Mouse (Mus musculus): ENCODE data around the gene Cxcl2. TPM values are rescaled to one million over a fixed set of nuclear protein-coding genes. Genes with fewer than 3 reads are reported as not detected.
A peak's percentile ranks its signal among the peaks of the same experiment; 100 is the strongest.

The Cxcl2 gene
- total and polyA plus RNA-seq, 2 experiments from 2014 or later, result not detected

DNA sequence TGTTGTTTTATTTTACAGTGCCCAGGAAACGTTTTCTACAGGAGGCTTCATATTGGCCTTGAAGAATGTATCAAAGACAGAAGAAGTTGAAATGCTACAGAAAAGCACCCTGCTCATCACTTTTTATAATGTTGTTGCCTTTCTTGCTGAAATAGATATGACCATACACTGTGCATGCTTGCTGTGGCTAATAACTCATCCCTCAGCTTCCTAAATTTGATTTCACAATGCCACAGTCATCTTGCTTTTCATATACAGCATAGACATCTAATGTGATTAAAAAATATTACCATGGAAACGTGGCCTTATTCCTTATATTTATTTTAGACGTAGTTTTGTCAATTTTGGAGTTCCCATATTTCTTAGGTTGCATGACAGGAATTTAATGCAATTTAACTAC is 6.2 kb upstream of the Cxcl2 start:
- TF ChIP-seq CTCF (IDR thresholded peaks at IDR 0.05; ENCODE audit: low read depth), result no peak
- WGBS, result 74% methylated on average over 3 of the region's 3 CpGs

DNA sequence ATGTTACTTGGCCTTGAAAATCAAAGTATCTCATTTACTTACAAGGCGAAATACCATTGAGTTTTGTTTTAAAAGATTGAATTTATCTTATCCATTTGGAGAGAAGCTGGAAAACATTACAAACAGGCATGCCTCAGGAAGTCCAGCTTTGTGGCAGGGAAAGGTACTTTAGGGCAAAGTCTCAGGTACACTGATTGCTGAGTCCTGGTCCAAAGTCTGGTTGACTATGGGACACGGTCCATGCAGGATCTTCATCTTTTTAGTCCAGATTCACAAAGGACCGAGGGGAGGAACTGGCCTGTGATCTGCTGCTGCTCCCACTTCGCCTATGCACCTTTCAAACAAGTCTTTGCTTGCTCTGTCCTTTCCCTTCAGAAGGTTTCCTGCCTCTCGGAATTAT is 4.4 kb upstream of the Cxcl2 start:
- Histone ChIP-seq H3K9me3 (ENCODE audit: low read length) (no peaks in the 10 kb centered on the region), H3K27ac (ENCODE audit: low read depth, low read length) (no peak overlapping the region), H3K9ac (no peak overlapping the region), H3K4me1 (ENCODE audit: insufficient read depth) (no peaks in the 10 kb centered on the region), H3K4me2 (ENCODE audit: low read depth) (no peak overlapping the region), H3K4me3 (ENCODE audit: low read depth, low read length) (no peak overlapping the region), H3K27me3 (ENCODE audit: insufficient read depth, low read length) (peaks cover 4% of the 10 kb centered on the region), H3K36me3 (ENCODE audit: insufficient read depth) (no peaks in the 10 kb centered on the region)
- DNase-seq, result no peak
- TF ChIP-seq CTCF (IDR thresholded peaks at IDR 0.05; ENCODE audit: low read depth), result no peak
- ATAC-seq, result no peak
- 88% methylated on average over 5 of the region's 5 CpGs for WGBS

More for the DNA sequence above, 6.2 kb upstream of the Cxcl2 start:
- ATAC-seq, result no peak
- H3K27me3 ChIP-seq (ENCODE audit: insufficient read depth, low read length), result no peaks in the 10 kb centered on the region
- H3K27ac ChIP-seq (ENCODE audit: low read depth, low read length), result no peak overlapping the region
- H3K4me3 ChIP-seq (ENCODE audit: low read depth, low read length), result no peak overlapping the region
- no peaks in the 10 kb centered on the region for H3K4me1 ChIP-seq (ENCODE audit: insufficient read depth)
- H3K4me2 ChIP-seq (ENCODE audit: low read depth), result no peak overlapping the region
- no peaks in the 10 kb centered on the region for H3K36me3 ChIP-seq (ENCODE audit: insufficient read depth)
- no peak for DNase-seq
- no peaks in the 10 kb centered on the region for H3K9me3 ChIP-seq (ENCODE audit: low read length)
- no peak overlapping the region for H3K9ac ChIP-seq

DNA sequence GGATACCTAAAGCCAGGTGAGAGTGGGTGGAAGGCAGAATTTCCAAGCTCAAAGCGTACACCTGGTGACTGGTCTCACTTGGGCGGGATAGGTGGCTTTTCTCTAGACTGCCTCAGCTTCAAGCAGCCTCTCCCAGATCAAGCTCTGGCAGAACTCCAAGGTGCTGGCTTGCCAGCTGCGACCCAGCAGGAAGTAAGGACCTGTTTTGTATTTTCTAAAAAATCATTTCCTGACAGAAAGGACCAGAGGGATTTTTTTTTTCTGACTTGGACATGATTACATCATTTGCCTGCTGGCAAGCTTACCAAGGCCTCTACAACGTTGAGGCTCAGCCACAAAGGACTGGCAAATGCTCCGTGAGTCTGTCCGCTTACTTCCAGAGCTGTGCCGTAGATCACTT is 3.5 kb upstream of the Cxcl2 start:
- H3K9me3 ChIP-seq (ENCODE audit: low read length), result no peaks in the 10 kb centered on the region
- 39% methylated on average over 7 of the region's 7 CpGs for WGBS
- no peaks in the 10 kb centered on the region for H3K4me1 ChIP-seq (ENCODE audit: insufficient read depth)
- H3K27ac ChIP-seq (ENCODE audit: low read depth, low read length), result no peak overlapping the region
- H3K9ac ChIP-seq, result no peak overlapping the region
- peaks cover 8% of the 10 kb centered on the region for H3K27me3 ChIP-seq (ENCODE audit: insufficient read depth, low read length)
- no peak overlapping the region for H3K4me2 ChIP-seq (ENCODE audit: low read depth)
- H3K4me3 ChIP-seq (ENCODE audit: low read depth, low read length), result no peak overlapping the region
- no peak for ATAC-seq
- H3K36me3 ChIP-seq (ENCODE audit: insufficient read depth), result no peaks in the 10 kb centered on the region
- DNase-seq, result peak; percentile 16
- no peak for TF ChIP-seq CTCF (IDR thresholded peaks at IDR 0.05; ENCODE audit: low read depth)

DNA sequence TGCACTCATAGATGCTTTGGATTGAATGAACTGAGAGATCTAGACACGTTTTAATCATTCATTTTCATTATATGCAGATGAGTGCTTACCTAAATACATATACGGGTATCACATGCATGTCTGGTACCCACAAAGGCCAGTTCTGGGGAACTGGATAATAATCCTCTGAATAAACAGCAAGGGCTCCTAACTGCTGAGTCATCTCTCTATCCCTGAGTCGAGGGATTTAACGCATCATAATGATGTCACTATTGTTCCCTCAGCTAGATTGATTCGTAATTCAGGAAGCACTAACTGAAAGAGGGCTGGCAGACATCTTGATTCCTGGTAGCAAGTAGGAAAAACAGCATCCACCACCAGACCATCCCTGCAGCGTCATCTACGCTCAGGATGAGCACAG is 3.0 kb upstream of the Cxcl2 start:
- no peak overlapping the region for H3K27ac ChIP-seq (ENCODE audit: low read depth, low read length)
- no peaks in the 10 kb centered on the region for H3K4me1 ChIP-seq (ENCODE audit: insufficient read depth)
- H3K9me3 ChIP-seq (ENCODE audit: low read length), result no peaks in the 10 kb centered on the region
- no peak for TF ChIP-seq CTCF (IDR thresholded peaks at IDR 0.05; ENCODE audit: low read depth)
- H3K4me3 ChIP-seq (ENCODE audit: low read depth, low read length), result no peak overlapping the region
- H3K4me2 ChIP-seq (ENCODE audit: low read depth), result no peak overlapping the region
- WGBS, result 58% methylated on average over 7 of the region's 7 CpGs
- no peak overlapping the region for H3K9ac ChIP-seq
- H3K27me3 ChIP-seq (ENCODE audit: insufficient read depth, low read length), result peaks cover 8% of the 10 kb centered on the region
- ATAC-seq, result peak; percentile 47; the same call in 1 of the 2 replicates
- peak; percentile 7 for DNase-seq
- H3K36me3 ChIP-seq (ENCODE audit: insufficient read depth), result no peaks in the 10 kb centered on the region

DNA sequence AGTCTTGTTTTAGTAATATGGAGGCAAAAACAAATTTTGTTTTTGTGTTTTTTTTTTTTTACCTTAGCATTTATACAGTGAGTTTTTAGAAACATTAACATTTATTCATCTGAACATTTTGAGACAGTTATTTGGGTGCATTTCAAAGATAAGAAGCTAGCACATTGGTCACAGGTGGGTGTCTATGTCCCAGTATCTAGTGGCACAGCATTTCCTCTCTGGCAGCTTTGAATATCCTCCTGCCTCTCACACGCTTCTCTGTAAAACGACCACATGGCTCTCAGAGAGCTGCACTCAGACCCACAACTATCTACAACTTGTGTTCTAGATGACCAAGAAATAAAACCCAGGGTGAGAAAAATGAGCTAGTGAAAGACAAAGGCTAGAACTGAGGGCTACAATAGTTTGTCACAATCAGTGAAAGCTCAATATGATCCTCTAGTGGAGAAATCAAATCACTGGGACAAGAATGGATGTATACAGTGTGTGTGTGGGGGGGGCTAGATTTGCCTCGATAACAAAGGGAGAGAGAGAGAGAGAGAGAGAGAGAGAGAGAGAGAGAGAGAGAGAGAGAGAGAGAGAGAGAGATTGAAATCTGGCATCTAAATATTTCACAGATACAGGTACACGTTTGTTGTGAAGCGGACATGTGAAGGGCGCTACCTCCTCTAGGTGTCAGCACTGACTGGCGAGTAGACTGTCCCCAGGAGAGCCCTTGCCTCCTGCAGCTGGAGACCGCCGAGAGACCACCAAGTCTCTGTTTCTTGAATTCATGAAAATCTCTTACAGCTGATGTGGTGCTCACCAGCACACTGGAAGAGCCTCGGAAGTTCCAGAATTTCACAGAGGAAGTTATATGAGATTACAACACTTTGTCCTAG is 1.1 kb upstream of the Cxcl2 start:
- Histone ChIP-seq H3K4me3 (ENCODE audit: low read depth, low read length) (peak overlapping the region; percentile 27), H3K9ac (no peak overlapping the region), H3K4me1 (ENCODE audit: insufficient read depth) (no peaks in the 10 kb centered on the region), H3K27ac (ENCODE audit: low read depth, low read length) (no peak overlapping the region), H3K9me3 (ENCODE audit: low read length) (no peaks in the 10 kb centered on the region), H3K27me3 (ENCODE audit: insufficient read depth, low read length) (peaks cover 8% of the 10 kb centered on the region), H3K36me3 (ENCODE audit: insufficient read depth) (no peaks in the 10 kb centered on the region), H3K4me2 (ENCODE audit: low read depth) (peak overlapping the region; percentile 65)
- DNase-seq (peak; percentile 33), ATAC-seq (peak; percentile 53)
- TF ChIP-seq CTCF (IDR thresholded peaks at IDR 0.05; ENCODE audit: low read depth), result peak; percentile 40
- 11% methylated on average over 10 of the region's 10 CpGs for WGBS

DNA sequence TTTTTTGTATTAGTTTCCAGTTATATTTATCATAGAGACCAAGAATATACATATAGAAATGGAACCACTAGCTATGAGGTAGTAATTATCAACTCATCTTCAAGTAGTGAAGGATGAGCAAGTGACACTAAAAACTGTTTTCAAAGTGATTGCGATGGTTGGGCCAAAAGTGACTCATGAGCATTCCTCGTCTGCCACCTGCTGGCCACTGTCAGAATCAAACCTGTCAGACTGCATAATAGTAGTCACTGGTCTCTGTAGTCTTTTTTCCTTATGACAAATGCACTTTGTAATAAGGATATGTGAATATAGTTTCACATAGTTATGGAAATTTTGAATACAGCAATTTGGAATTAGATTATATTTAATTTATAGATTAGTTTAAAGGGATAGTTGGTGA is 5.3 kb downstream of the Cxcl2 start:
- no peaks in the 10 kb centered on the region for H3K4me1 ChIP-seq (ENCODE audit: insufficient read depth)

DNA sequence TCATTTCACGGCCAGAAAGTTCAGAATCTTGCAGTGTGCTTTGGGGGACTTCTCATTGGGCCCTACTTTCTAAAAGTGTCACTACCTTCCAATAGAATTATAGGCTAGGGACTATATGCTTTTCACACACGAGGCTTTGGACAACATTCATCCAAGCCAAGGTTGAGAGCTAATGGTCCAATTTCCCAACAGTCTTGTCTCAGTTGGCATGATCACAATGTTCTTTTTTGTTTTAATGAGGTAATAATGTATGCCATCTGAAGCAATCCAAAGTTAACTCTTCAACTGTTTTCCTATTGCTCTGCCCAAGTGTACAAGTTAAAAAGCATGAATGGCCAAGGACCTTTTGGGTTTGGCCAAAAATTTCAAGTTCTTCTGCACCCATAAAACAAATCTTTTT is 15.8 kb downstream of the Cxcl2 start:
- no peaks in the 10 kb centered on the region for H3K9me3 ChIP-seq (ENCODE audit: low read length)
- no peak overlapping the region for H3K9ac ChIP-seq
- H3K4me3 ChIP-seq (ENCODE audit: low read depth, low read length), result no peak overlapping the region
- 72% methylated on average over 2 of the region's 2 CpGs for WGBS
- DNase-seq (no peak), ATAC-seq (no peak)
- H3K27ac ChIP-seq (ENCODE audit: low read depth, low read length), result no peak overlapping the region
- H3K4me1 ChIP-seq (ENCODE audit: insufficient read depth), result no peaks in the 10 kb centered on the region
- TF ChIP-seq CTCF (IDR thresholded peaks at IDR 0.05; ENCODE audit: low read depth), result no peak
- H3K4me2 ChIP-seq (ENCODE audit: low read depth), result no peak overlapping the region
- no peaks in the 10 kb centered on the region for H3K27me3 ChIP-seq (ENCODE audit: insufficient read depth, low read length)
- no peaks in the 10 kb centered on the region for H3K36me3 ChIP-seq (ENCODE audit: insufficient read depth)

More for the DNA sequence above, 5.3 kb downstream of the Cxcl2 start:
- no peaks in the 10 kb centered on the region for H3K9me3 ChIP-seq (ENCODE audit: low read length)
- DNase-seq (peak; percentile 88), ATAC-seq (peak; percentile 85)
- H3K4me3 ChIP-seq (ENCODE audit: low read depth, low read length), result no peak overlapping the region
- peaks cover 7% of the 10 kb centered on the region for H3K27me3 ChIP-seq (ENCODE audit: insufficient read depth, low read length)
- H3K4me2 ChIP-seq (ENCODE audit: low read depth), result no peak overlapping the region
- 3% methylated on average over 2 of the region's 2 CpGs for WGBS
- H3K36me3 ChIP-seq (ENCODE audit: insufficient read depth), result no peaks in the 10 kb centered on the region
- H3K9ac ChIP-seq, result no peak overlapping the region
- H3K27ac ChIP-seq (ENCODE audit: low read depth, low read length), result no peak overlapping the region
- TF ChIP-seq CTCF (IDR thresholded peaks at IDR 0.05; ENCODE audit: low read depth), result peak; percentile 92
